Mouse (Mus musculus): ENCODE results near the gene Gfod2. TPM values are rescaled to one million over a fixed set of nuclear protein-coding genes. Genes with fewer than 3 reads are reported as not detected.

Gfod2 gene
- 51.1 and 52.5 TPM in 2 replicates for polyA plus RNA-seq (2012; rRNA removed)

DNA sequence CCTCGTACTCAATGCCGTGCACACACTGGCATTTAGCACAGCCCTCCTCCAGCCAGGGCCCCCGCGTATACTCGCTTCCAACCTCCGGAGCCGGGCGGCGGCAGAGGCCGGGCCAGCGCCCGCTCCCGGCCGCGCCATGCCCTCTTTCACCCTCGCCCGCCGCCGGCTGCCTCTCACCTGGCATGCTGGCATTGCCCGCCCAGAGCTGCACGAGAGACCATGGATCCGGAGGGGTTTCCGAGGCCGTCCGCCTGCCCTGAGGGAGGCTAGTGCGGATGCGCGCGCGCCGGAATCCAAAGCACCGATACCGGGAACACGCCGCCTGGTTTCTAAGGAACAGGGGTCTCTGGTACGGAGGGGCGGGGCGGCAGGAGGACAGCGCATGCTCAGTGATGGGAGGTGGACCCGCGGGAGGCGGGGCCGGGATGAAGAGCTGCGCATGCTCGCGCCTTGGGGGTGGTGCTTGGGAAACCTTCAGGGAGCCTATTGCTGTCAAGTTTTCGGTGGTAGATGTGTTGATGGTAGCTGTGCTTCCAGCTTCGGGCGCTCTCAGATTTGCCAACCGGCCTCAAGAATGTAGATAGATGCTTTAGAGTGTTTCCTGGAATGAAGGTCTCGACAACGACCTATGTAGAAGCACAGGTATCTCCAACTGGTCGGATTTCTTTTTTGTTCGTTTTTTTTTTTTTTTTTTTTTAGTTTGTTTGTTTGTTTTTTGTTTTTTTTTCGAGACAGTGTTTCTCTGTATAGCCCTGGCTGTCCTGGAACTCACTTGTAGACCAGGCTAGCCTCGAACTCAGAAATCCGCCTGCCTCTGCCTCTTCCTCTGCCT is at the start of gene Gfod2:
Gfod2 (minus strand) TSS at position 388 of the 832 bp plus-strand sequence.

DNA sequence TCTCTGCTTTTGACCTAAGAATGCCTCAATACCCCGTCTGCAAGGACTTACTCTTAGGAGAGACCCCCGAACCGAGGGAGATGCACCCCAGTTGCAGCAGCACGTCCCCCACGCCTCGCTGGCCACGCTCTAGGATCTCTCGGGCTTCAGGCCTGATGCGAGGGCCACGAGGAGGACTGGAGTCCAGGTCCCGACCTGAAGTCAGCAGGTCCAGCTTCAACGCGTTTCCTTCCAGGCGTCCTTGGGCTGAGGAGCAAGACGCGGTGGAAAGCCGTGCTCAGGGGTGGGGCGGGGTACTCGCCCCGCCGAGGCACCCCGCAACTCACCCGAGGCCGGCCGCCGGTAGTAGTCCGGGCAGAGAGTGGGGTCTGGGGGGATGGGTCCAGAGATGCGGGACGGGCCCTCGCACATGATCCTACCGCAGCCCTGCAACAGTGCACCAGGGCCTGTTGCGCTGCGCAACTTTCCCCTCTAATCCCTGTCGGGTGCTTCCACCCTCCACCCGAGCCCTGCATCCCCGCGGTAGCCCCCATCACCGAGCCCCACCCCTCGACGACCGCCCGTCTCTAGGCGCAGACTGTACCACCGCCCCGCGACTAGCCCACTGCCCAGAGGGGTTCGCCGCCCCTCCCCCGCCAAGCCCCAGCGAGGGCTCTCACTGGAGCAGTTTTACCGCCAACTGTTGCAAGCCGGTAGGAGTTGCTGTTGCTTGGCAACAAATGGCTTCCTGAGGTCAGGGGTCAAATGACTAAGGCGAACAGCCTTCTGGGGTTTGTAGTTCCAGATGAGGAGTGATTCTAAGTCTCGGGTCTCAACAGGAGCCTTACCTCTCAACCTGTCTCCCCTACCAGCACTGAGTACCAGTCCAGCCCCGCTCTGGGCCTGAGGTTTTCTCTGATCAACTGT is 50.7 kb downstream of the Gfod2 start, which contains the start of the genes 4933405L10Rik and Enkd1:
4933405L10Rik (plus strand) TSS at position 158 of the 906 bp plus-strand sequence.
Enkd1 (minus strand) TSS at position 713 of the 906 bp plus-strand sequence.

DNA sequence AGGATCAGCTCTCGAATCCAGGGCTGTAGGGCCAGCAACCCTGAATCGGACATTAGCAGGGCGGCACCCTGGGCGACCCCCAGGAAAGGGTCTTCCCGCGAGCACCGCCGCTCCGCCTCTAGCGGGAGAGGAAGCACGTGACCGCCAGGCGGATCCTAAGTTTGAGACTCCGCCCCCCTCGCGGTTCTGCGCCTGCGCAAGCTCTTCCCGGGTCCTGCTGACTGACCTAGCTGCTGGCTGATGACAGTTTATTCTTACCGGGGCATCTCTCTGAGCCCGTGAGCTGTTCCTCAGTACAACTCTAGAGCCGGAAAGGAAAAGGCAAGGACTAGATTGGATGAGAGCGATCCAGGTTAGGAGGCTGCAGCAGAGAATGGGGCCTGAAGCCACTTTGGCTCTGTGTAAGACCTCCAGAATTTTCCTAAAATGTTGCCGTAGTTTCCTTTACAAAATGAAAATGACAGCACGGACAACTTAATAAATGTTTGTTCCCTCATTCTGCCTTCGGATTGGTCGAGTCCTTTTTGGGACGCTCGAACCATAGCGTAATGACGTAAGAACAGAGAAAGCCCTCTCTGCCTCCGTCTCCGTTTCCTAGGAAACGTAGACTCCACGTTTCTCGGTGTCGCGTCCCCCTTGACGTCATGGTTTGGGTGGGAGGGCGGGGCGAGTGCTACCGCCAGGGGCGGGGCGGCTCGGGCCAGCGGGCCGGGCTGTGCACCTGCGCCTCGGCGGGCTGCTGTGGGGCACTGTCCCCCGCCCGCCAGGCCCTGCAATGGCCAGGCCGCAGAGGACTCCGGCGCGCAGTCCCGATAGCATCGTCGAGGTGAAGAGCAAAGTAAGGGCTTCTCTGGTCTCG is 57.3 kb downstream of the Gfod2 start, which contains the start of the genes Acd and Pard6a:
Acd (minus strand) TSS at position 137 of the 859 bp plus-strand sequence.
Pard6a (plus strand) TSS at position 183 of the 859 bp plus-strand sequence.

DNA sequence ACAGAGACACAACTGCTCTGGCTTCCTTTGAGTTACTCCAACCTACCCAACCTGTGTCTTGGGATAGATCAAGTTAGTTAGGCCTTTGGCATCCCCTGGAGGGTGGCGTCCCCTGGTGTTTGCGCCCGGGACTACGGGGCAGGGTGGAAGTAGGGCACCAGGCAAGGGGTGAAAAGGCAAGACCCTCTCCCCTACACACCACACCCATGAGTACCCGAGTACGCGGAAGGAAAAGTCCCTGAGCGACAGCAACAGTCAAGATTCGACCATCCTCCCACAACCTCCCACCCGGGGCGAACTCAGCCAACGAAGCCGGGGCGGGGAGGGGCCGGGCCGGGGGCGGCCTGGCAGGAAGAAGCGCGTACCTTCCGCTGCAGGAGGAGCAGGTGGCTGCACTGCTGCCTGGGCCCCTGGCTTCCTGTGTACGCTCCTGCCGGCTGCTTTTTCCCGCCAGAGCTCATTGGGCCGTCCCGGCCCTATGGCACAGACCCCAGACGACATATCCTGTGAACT is 72.6 kb downstream of the Gfod2 start, which contains the start of gene Carmil2:
Carmil2 (plus strand) TSS at position 479 of the 513 bp plus-strand sequence.

Other genes with a start within 250 kb of the Gfod2 start
- gene Hsd11b2, start 239.9 kb downstream of the Gfod2 start, polyA plus RNA-seq (2012; rRNA removed): 5.6 and 7.0 TPM in 2 replicates
- gene Atp6v0d1, start 192.6 kb downstream of the Gfod2 start, polyA plus RNA-seq (2012; rRNA removed): 195 and 196 TPM in 2 replicates
- 26.2 and 29.3 TPM in 2 replicates for gene Ripor1, start 153.4 kb downstream of the Gfod2 start, polyA plus RNA-seq (2012; rRNA removed)
- gene Ctcf, start 122.1 kb downstream of the Gfod2 start, polyA plus RNA-seq (2012; rRNA removed): 52.0 and 56.2 TPM in 2 replicates
- gene Agrp, start 121.3 kb downstream of the Gfod2 start, polyA plus RNA-seq (2012; rRNA removed): 0.29 and 0.39 TPM in 2 replicates
- gene Carmil2, start 72.4 kb downstream of the Gfod2 start, polyA plus RNA-seq (2012; rRNA removed): 14.9 and 17.0 TPM in 2 replicates
- 63.0 and 63.9 TPM in 2 replicates for gene Acd, start 57.6 kb downstream of the Gfod2 start, polyA plus RNA-seq (2012; rRNA removed)
- 39.2 and 42.0 TPM in 2 replicates for gene Pard6a, start 57.5 kb downstream of the Gfod2 start, polyA plus RNA-seq (2012; rRNA removed)
- gene 4933405L10Rik, start 51.0 kb downstream of the Gfod2 start, polyA plus RNA-seq (2012; rRNA removed): 0.07 and 0.14 TPM in 2 replicates
- gene Enkd1, start 50.5 kb downstream of the Gfod2 start, polyA plus RNA-seq (2012; rRNA removed): 30.9 and 31.2 TPM in 2 replicates
- gene Ranbp10, start 68.7 kb upstream of the Gfod2 start, polyA plus RNA-seq (2012; rRNA removed): 33.4 and 35.4 TPM in 2 replicates
- 0.51 and 0.74 TPM in 2 replicates for gene Tsnaxip1, start 69.1 kb upstream of the Gfod2 start, polyA plus RNA-seq (2012; rRNA removed)
- gene Cenpt, start 94.6 kb upstream of the Gfod2 start, polyA plus RNA-seq (2012; rRNA removed): 101 and 102 TPM in 2 replicates
- gene Thap11, start 96.5 kb upstream of the Gfod2 start, polyA plus RNA-seq (2012; rRNA removed): 59.7 and 67.0 TPM in 2 replicates
- 236 and 293 TPM in 2 replicates for gene Nutf2, start 101.9 kb upstream of the Gfod2 start, polyA plus RNA-seq (2012; rRNA removed)
- 76.2 and 83.8 TPM in 2 replicates for gene Edc4, start 122.2 kb upstream of the Gfod2 start, polyA plus RNA-seq (2012; rRNA removed)
- gene Nrn1l, start 134.9 kb upstream of the Gfod2 start, polyA plus RNA-seq (2012; rRNA removed): 1.2 and 1.3 TPM in 2 replicates
- gene Pskh1, start 141.8 kb upstream of the Gfod2 start, polyA plus RNA-seq (2012; rRNA removed): 19.6 and 25.0 TPM in 2 replicates
- gene Ctrl, start 175.2 kb upstream of the Gfod2 start, polyA plus RNA-seq (2012; rRNA removed): 6.8 and 7.4 TPM in 2 replicates
- gene Psmb10, start 179.8 kb upstream of the Gfod2 start, polyA plus RNA-seq (2012; rRNA removed): 47.3 and 56.2 TPM in 2 replicates
- 2.5 and 4.5 TPM in 2 replicates for gene Lcat, start 184.7 kb upstream of the Gfod2 start, polyA plus RNA-seq (2012; rRNA removed)
- gene Slc12a4, start 207.4 kb upstream of the Gfod2 start, polyA plus RNA-seq (2012; rRNA removed): 15.2 and 30.7 TPM in 2 replicates
- gene Dpep3, start 220.8 kb upstream of the Gfod2 start, polyA plus RNA-seq (2012; rRNA removed): not detected in 2 replicates
- 21.1 and 25.0 TPM in 2 replicates for gene Dus2, start 232.7 kb upstream of the Gfod2 start, polyA plus RNA-seq (2012; rRNA removed)
- not detected in 2 replicates for gene Dpep2nb, start 247.3 kb upstream of the Gfod2 start, polyA plus RNA-seq (2012; rRNA removed)

Measured in central nervous system, embryonic 14 days (tissue).